Mouse (Mus musculus) ES-E14 (cell line): ENCODE data around the gene Cldn6. TPM values are rescaled to one million over a fixed set of nuclear protein-coding genes. Genes with fewer than 3 reads are reported as not detected.
A peak's percentile ranks its signal among the peaks of the same experiment; 100 is the strongest.

Experiments used
- DNase-seq: peaks from one replicate; pipeline ENCODE4 v3.0.0-alpha.2; 2013; ENCODE audit warnings: low read depth, low spot score
- H3K27ac ChIP-seq: 2 replicates; pipeline ENCODE4 v1.5.1; 2012; ENCODE audit warnings: low read depth, mild to moderate bottlenecking, low read length, moderate library complexity, mixed read lengths; ENCODE audit not compliant: poor library complexity, insufficient read depth, severe bottlenecking
- H3K36me3 ChIP-seq: 2 replicates; pipeline ENCODE4 v1.6.1; 2012; ENCODE audit warnings: mild to moderate bottlenecking, low read length, moderate library complexity, mixed read lengths; ENCODE audit not compliant: control insufficient read depth, poor library complexity, insufficient read depth, severe bottlenecking
- H3K4me1 ChIP-seq, 2 experiments: fragments of 150-350 bp in 1 of 2; sonication (generic) in 1 of 2; 2 replicates each; pipeline ENCODE4 v1.6.1; 2012; ENCODE audit warnings: low read length in 2 of 2, mild to moderate bottlenecking in 1 of 2, mixed read lengths in 1 of 2; ENCODE audit not compliant: control insufficient read depth in 2 of 2, insufficient read depth in 2 of 2, poor library complexity in 1 of 2
- H3K4me3 ChIP-seq, 2 experiments: fragments of 150-350 bp in 1 of 2; sonication (generic) in 1 of 2; 2 replicates each; pipeline ENCODE4 v1.5.1; 2012; ENCODE audit warnings: low read length in 2 of 2, low read depth in 1 of 2, mild to moderate bottlenecking in 1 of 2, mixed read lengths in 1 of 2; ENCODE audit not compliant: insufficient read depth in 1 of 2, poor library complexity in 1 of 2, severe bottlenecking in 1 of 2
- H3K9ac ChIP-seq: 2 replicates; pipeline ENCODE4 v1.6.1; 2012; ENCODE audit warnings: low read depth, mild to moderate bottlenecking, low read length, mixed read lengths; ENCODE audit not compliant: poor library complexity, insufficient read depth, severe bottlenecking
- H3K9me3 ChIP-seq: fragments of 150-350 bp; sonication (generic); 2 replicates; pipeline ENCODE4 v1.6.1; 2012; ENCODE audit warnings: low read depth, mild to moderate bottlenecking, low read length; ENCODE audit not compliant: control insufficient read depth, insufficient read depth
- CHD2 ChIP-seq: IDR thresholded peaks from 2 replicates; pipeline ENCODE4 v1.6.1; 2014; ENCODE audit warnings: mild to moderate bottlenecking, low read depth, low read length, inconsistent platforms
- HCFC1 ChIP-seq: IDR thresholded peaks from 2 replicates; pipeline ENCODE4 v1.6.1; 2012; ENCODE audit warnings: low read length, inconsistent platforms, borderline replicate concordance; ENCODE audit not compliant: insufficient read depth
- MAFK ChIP-seq: IDR thresholded peaks from 2 replicates; pipeline ENCODE4 v1.6.1; 2014; ENCODE audit warnings: mild to moderate bottlenecking, low read depth, low read length, inconsistent platforms; ENCODE audit not compliant: insufficient read depth
- ZC3H11A ChIP-seq: IDR thresholded peaks from 2 replicates; pipeline ENCODE4 v1.6.1; 2012; ENCODE audit warnings: low read depth, mild to moderate bottlenecking, inconsistent platforms, low read length, borderline replicate concordance
- ZNF384 ChIP-seq: IDR thresholded peaks from 2 replicates; pipeline ENCODE4 v1.6.1; 2012; ENCODE audit warnings: low read depth, low read length, inconsistent platforms
- in situ Hi-C, 2 experiments: fragments of 600-800 bp; cut with MboI; formaldehyde crosslinking; loops; one replicate each; pipeline ENCODE4 v1.15.1; 2025; ENCODE audit warnings: low sequenced_read_pairs in 2 of 2, inconsistent platforms in 1 of 2; ENCODE audit not compliant: unreplicated experiment in 2 of 2
- total RNA-seq: library from RNA; depleted of rRNA; stranded (reverse); fragments of 300-350 nt; gene quantifications from 2 replicates; pipeline ENCODE4 v1.2.3, GENCODE M21; 2012

Cldn6 gene
- total RNA-seq, 1 experiment = 72.7 TPM

DNA sequence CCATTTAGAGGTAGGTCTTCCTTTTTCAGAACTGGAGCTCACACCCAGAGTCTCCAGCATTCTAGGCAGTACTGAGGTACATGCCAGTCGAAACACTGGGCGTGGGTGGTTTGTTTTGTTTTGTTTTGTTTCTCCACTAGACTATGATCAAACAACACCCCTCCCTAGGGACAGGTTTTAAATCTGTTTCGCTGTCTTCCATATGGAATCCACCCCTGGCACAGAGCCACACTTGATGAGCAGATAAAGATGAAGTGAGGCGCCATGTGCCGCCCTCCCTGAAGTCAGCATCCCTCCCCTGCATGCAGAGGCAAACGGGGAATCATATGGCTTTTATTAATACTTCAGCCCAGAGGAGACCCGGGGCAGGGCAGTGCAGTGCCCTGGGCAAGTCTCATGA, 25.7 kb downstream of the Cldn6 start:
- in situ Hi-C loops = no loop called here

GRCm38 (mm10) chr17:23705525-23706104, 26.6 kb downstream of the Cldn6 start:
- Histone ChIP-seq H3K27ac (no peak overlapping the region), H3K4me1 (peaks cover 0 to 12% of the 10 kb centered on the region in 2 experiments; a peak in 1 of 4 replicates), H3K36me3 (no peaks in the 10 kb centered on the region), H3K4me3 (no peak overlapping the region), H3K9me3 (no peaks in the 10 kb centered on the region), H3K9ac (0 out of 2 replicates have a peak overlapping the region, but pooled peaks have one; percentile 2)
- TF ChIP-seq HCFC1 (no peak), MAFK (no peak), ZNF384 (no peak), CHD2 (no peak), ZC3H11A (no peak)
- in situ Hi-C loops = no loop called here
- DNase-seq = no peak

More for the DNA sequence above, 25.7 kb downstream of the Cldn6 start:
- H3K4me3 ChIP-seq = no peak overlapping the region
- no peak for DNase-seq
- no peaks in the 10 kb centered on the region for H3K9me3 ChIP-seq
- H3K4me1 ChIP-seq = peaks cover 0 to 12% of the 10 kb centered on the region in 2 experiments; a peak in 1 of 4 replicates
- H3K9ac ChIP-seq = 0 out of 2 replicates have a peak overlapping the region, but pooled peaks have one; percentile 2
- no peak for TF ChIP-seq MAFK
- no peak for TF ChIP-seq HCFC1
- TF ChIP-seq ZNF384 = no peak
- TF ChIP-seq ZC3H11A = no peak
- TF ChIP-seq CHD2 = no peak
- no peak overlapping the region for H3K27ac ChIP-seq
- H3K36me3 ChIP-seq = no peaks in the 10 kb centered on the region

- Histone ChIP-seq H3K27ac (no peak overlapping the region), H3K4me1 (peaks cover 0 to 12% of the 10 kb centered on the region in 2 experiments; a peak in 1 of 4 replicates), H3K36me3 (no peaks in the 10 kb centered on the region), H3K4me3 (no peak overlapping the region), H3K9ac (no peak overlapping the region), H3K9me3 (no peaks in the 10 kb centered on the region)
- TF ChIP-seq CHD2 = no peak
- peak; percentile 65; the same call in 1 of the 2 replicates for TF ChIP-seq ZC3H11A
- 0 out of 2 replicates have a peak, but pooled peaks have one; percentile 52 for TF ChIP-seq HCFC1
- DNase-seq = no peak
- in situ Hi-C loops = no loop called here
Observed at GRCm38 (mm10) chr17:23706212-23706611, 27.2 kb downstream of the Cldn6 start.

- DNase-seq = no peak
- no peak overlapping the region for H3K9ac ChIP-seq
Observed at GRCm38 (mm10) chr17:23717003-23717402, 38.0 kb downstream of the Cldn6 start.

More at GRCm38 (mm10) chr17:23717003-23717402, 38.0 kb downstream of the Cldn6 start:
- in situ Hi-C loops = no loop called here
- no peaks in the 10 kb centered on the region for H3K4me1 ChIP-seq
- no peak for TF ChIP-seq MAFK
- TF ChIP-seq CHD2 = no peak
- no peak for TF ChIP-seq ZNF384
- no peak for TF ChIP-seq ZC3H11A
- no peak for TF ChIP-seq HCFC1
- H3K36me3 ChIP-seq = no peaks in the 10 kb centered on the region
- H3K9me3 ChIP-seq = no peaks in the 10 kb centered on the region
- H3K4me3 ChIP-seq = no peak overlapping the region
- no peak overlapping the region for H3K27ac ChIP-seq
